Mouse (Mus musculus): ENCODE measurements around the gene E130116L18Rik.
"Not testable (repeated sequence)": the region's sequence is repeated elsewhere in the genome, so short reads cannot be mapped to it uniquely, and the experiment has no call there.

The E130116L18Rik gene

DNA sequence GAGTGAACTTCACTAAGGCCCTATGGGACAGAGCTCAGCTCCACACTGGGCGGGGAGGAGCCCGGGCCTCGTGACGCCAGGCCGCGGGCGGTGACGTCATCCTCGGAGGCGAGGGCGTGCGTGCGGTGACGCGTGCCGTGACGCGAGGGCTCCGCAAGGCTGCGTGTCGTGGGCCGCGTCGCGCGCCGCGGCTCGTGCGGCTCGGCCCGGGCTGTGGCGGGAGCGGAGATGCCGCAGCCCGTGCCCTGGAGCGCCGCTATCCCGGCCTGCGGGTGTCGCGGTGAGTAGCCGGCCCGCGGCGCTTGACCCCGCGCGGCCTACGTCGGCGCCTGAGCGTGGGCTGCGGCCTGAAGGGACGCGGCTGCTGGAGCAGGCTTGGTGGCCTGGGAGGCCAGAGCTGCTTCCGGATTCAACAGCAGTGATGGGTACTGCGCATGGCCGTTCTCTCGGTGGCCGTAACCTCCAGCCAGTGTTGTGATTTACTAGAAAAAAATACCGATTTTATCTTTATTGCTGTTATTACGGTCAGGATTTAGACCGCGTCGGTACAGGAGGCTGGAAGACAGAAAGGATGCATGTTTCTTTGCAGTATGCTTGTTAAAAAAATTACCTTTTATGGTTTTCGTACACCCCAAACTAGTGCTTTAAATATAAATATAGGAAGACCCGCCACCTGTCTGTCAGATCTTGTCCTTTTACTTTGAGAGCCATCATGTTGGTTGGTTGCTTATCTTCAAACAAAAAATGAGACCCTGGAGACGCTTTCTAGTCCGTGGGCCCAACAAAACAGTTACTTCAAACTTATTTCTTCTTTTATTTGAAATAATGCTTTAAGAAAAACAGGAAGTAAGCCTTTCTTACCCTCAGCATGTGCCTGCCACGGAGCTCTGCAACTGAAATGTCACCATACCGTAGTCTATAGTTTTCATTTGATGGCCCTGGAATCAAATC is at the start of gene E130116L18Rik:
TSS of gene E130116L18Rik (minus strand) at position 402 of the 951 bp plus-strand sequence.
- peak; percentile 99 for DNase-seq

DNA sequence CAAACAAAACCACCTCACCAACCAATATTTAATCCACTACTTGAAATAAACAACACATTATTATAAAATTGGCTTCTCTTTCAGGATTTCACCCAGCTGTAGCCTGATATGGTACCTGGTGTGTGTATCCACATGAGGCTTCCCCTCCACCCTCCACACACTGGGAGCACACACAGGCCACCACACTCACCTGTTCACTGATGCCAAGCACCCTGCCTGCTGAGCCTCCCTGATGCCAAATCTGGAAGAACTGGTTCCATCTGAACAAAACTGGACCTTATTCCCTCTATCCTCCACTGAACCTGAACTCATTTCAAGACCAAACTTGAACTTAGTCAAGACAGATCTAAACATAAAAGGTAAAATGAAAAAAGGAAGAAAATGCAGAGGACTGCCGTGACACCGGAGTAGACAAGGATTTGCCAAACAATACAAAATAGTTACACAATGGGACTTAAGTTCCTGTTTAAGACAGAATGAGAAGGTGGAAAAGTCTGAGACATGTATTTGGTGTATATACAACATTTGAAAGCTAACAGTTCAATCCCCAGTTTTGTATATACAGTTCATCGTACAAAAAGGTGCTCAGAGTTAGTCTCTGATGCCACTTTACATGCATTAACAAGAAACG is 45.4 kb upstream of the E130116L18Rik start:
- peak; percentile 69 for DNase-seq

- peak; percentile 78 for DNase-seq
These were observed 39.3 kb upstream of the E130116L18Rik start for GRCm38 (mm10) chr5:25262266-25262665.

GRCm38 (mm10) chr5:25261452-25261851 is 38.5 kb upstream of the E130116L18Rik start:
- DNase-seq = peak; percentile 56

DNA sequence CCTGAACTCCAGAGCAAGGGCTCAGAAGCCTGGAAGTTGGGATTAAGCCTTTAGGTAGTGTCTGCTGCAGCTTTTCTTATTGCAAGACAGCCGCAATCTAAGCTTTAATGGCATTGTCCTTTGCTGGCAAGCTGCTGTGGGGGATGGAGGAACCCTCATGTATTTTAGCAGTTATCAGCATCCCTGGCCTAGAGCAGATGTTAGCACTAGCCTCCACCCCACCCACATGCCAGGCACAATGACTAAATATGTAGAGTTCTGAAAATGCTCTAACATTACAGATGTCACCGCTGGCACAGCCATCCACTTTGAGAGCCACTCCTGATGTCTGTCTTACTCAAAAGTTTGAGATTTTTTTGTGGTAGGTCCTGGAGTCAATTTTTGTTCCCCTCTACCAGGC is 33.7 kb upstream of the E130116L18Rik start:
- DNase-seq = peak; percentile 9

GRCm38 (mm10) chr5:25254491-25254890 is 31.5 kb upstream of the E130116L18Rik start:
- DNase-seq = no peak

- DNase-seq = no peak
These were observed 30.0 kb upstream of the E130116L18Rik start for GRCm38 (mm10) chr5:25252825-25253544.

GRCm38 (mm10) chr5:25252423-25252822 is 29.5 kb upstream of the E130116L18Rik start:
- no peak for DNase-seq

DNA sequence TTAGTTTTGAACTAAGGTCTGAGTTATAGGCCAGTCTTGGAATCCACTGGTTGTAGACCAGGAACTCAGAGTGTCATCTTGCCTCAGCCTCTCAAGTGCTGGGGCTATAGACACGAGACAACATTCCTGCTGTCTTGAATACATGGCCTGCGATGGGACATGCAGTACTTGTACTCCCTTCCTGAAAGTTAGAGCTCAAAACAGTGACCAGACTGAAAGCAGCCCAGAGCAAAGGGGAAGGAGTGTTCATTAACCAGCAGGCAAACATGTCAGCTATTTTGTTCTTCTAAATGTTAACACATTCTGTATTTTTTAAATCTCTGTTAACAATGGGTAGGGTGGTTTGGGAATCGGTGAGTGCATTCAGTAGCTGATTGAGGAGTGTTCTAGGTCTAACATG is 24.1 kb upstream of the E130116L18Rik start:
- peak; percentile 59 for DNase-seq

GRCm38 (mm10) chr5:25246473-25246865 is 23.5 kb upstream of the E130116L18Rik start:
- peak; percentile 2 for DNase-seq

DNA sequence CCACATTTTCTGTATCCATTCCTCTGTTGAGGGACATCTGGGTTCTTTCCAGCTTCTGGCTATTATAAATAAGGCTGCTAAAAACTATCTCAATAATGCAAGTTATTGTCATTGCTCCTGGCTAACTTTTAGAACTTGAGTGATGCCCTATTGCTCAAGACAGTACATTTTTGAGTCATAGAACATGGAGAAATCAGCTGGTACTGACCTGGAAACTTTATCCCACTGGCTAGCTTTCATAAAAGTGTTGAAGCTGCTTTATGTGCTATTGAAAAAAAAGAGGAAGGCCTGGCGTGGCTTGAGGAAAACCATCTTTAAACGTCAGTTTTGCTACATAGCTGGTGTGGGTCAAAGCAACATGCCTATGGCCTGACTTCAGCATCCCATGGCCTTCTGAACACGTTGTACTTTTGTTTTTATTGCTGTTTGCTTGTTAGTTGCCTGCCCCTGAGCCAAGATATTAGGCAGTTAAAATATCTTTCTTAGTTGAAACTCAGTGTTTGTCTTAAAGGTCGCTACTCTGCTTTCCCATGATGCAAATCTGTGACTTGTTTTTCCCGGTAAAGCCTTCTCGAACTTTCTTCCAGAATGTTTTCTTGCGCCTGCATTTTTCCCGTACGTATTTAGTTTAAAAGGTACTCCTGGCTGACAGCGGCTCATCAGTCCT is 23.0 kb upstream of the E130116L18Rik start:
- DNase-seq = peak; percentile 34

DNA sequence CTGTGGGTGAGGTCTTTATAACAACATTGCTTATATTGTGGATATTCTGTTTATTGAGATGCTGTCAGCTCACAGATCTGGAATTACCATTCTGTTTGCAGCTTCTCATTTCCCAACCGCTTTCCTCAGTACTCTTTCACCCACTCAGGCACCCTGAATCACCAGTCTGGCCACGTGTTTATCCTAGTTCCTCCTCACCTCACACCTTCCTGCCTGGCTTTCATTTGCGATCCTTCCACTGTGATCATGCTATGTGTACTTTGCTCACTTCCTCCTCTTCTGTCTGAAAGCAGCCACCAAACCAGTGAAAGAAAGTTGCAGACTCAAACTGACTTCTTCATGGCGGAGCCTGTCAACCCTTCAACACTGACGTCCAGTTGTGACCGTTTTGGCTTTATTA is 20.1 kb upstream of the E130116L18Rik start:
- peak; percentile 44 for DNase-seq

DNA sequence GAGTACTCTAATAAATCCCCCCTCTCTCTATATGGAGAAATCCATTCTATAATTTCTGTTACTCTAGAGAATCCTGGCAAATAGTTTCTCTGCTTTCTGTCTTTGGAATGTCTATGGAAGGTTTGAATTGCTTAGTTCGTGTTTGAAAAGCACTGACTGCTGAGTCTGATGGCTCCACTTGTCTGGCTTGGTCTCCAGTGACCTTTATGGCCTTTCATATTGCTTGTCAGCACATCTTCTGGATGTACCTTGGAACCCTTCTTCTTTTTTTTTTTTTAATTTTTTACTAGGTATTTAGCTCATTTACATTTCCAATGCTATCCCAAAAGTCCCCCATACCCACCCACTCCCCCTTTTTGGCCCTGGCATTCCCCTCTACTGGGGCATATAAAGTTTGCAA is 1.4 kb upstream of the E130116L18Rik start:
- not testable (repeated sequence) for DNase-seq

GRCm38 (mm10) chr5:25221604-25222003 is 1.3 kb downstream of the E130116L18Rik start, which contains the start of gene Galnt11:
Galnt11 (plus strand) TSS chr5:25221904.
- peak; percentile 57 for DNase-seq

DNA sequence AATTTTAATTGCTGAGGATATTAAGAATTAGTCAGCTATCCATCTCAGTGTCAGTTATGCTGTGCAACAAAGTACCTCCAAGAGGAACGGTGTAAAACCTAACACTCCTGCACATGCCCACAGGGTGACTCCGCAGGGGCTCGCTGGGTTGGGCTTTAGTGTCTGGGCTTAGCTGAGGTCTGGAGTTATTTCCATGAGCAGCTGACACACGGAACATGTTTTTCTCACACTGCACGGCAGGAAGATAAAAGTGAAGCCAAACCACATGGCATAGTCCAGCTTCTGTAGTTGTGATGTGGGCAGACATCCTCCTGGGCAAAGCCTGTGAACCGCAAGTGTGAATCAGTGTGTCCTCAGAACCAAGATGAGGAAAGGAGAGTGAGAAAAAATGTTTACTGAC is 7.9 kb downstream of the E130116L18Rik start:
- no peak for DNase-seq

DNA sequence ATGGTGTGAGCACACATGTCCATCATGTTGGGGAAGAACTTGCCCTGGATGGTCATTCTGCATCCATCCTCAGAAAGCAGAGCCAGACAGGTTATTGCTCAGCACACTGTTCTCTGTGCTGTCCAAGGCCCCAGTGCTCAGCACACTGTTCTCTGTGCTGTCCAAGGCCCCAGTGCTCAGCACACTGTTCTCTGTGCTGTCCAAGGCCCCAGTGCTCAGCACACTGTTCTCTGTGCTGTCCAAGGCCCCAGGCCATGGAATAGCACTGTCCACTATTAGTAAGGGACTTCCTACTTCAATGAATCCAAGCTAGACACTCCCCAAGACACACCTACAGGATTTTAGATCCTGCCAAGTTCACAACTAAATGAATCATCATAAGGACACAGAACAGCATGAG is 9.7 kb downstream of the E130116L18Rik start:
- DNase-seq = not testable (repeated sequence)

DNA sequence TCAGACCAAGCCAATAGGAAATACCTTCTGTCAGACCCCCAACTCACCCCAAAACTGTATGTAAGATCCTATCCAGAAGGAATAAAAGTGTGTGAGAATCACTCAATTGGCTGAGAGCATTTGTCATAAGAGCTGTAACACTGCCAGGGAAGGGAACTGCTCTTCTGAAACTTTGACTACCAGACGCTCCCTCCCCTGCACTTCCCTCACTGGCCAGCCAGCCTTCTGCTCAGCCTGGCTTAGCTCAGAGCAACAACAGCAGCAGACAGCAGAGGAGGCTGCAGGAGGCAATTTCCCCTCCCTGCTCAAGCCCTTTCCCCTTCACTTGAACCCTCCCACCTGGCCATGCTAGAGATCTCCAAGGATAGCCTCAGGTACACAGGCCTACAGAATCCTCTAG is 11.1 kb downstream of the E130116L18Rik start:
- peak; percentile 48 for DNase-seq

- DNase-seq = peak; percentile 37
These were observed 32.4 kb downstream of the E130116L18Rik start for GRCm38 (mm10) chr5:25190521-25190920.

GRCm38 (mm10) chr5:25188802-25189201 is 34.2 kb downstream of the E130116L18Rik start:
- no peak for DNase-seq

- DNase-seq = peak; percentile 60
These were observed 35.2 kb downstream of the E130116L18Rik start for GRCm38 (mm10) chr5:25187727-25188126.

GRCm38 (mm10) chr5:25184594-25184993 is 38.4 kb downstream of the E130116L18Rik start:
- peak; percentile 31 for DNase-seq

DNA sequence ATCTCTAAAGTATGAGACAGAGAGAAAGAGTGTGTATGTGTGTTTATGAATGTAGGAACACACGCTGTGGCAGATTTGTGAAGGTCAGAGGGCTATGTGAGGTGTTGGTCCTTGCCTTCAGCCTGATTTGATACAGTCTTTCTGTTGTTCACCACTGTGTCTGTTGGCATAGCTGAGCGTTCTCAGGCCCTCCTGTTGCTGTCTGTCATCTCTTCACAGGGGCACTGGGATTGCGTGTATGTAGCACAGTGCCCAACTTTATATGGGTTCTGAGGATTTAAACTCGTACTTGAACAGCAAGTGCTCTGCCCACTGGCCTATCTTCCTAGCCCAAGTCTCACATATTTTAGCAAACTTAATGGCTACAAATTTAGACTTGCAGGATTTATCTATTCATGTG is 39.4 kb downstream of the E130116L18Rik start:
- DNase-seq = peak; percentile 43

Data from heart, adult 11 months (tissue).